Mouse (Mus musculus) liver, embryonic 14.5 days (tissue): ENCODE measurements around the gene Gpatch2l. TPM values are rescaled to one million over a fixed set of nuclear protein-coding genes. Genes with fewer than 3 reads are reported as not detected.

Experiments used
- ATAC-seq: fragments of 200-750 bp; cut with Nextera tagmentation; 2 replicates; pipeline ENCODE4 v1.8.0; 2017; ENCODE audit warnings: moderate number of reproducible peaks, mild to moderate bottlenecking, moderate library complexity; ENCODE audit not compliant: insufficient read depth
- DNase-seq, 3 experiments: peaks; one replicate each; pipeline ENCODE4 v3.0.0-alpha.2; 2012 to 2013; ENCODE audit warnings: low read depth in 3 of 3, low spot score in 3 of 3
- H3K27ac ChIP-seq: fragments of 300-500 bp; sonication (generic); 2 replicates; pipeline ENCODE4 v1.5.1; 2014; ENCODE audit warnings: moderate library complexity, mild to moderate bottlenecking, control low read depth, inconsistent platforms
- H3K27me3 ChIP-seq: fragments of 300-500 bp; sonication (generic); 2 replicates; pipeline ENCODE4 v1.6.1; 2014; ENCODE audit warnings: mild to moderate bottlenecking, low read length, moderate library complexity; ENCODE audit not compliant: control insufficient read depth, insufficient read depth
- H3K36me3 ChIP-seq: fragments of 300-500 bp; sonication (generic); replicated peaks from 2 replicates; pipeline ENCODE4 v1.6.1; 2014; ENCODE audit warnings: low read depth; ENCODE audit not compliant: control insufficient read depth, insufficient read depth
- H3K4me1 ChIP-seq, 2 experiments: fragments of 200-500 bp in 1 of 2; fragments of 300-500 bp in 1 of 2; sonication (generic) in 1 of 2; replicated peaks; 2 replicates each; pipeline ENCODE4 v1.6.1; 2012 to 2014; ENCODE audit warnings: antibody characterized with exemption in 1 of 2, inconsistent platforms in 1 of 2, low read length in 1 of 2; ENCODE audit not compliant: control insufficient read depth in 2 of 2, insufficient read depth in 2 of 2
- H3K4me2 ChIP-seq: fragments of 300-500 bp; sonication (generic); 2 replicates; pipeline ENCODE4 v1.6.1; 2014; ENCODE audit warnings: low read depth, mild to moderate bottlenecking, control low read depth, moderate library complexity
- H3K4me3 ChIP-seq, 2 experiments: fragments of 200-500 bp in 1 of 2; fragments of 300-500 bp in 1 of 2; sonication (generic) in 1 of 2; 2 replicates each; pipeline ENCODE4 v1.5.1; 2012 to 2014; ENCODE audit warnings: low read depth in 2 of 2, low read length in 2 of 2, mild to moderate bottlenecking in 2 of 2, control low read depth in 1 of 2, inconsistent platforms in 1 of 2, moderate library complexity in 1 of 2; ENCODE audit not compliant: insufficient read depth in 1 of 2
- H3K9ac ChIP-seq: fragments of 300-500 bp; sonication (generic); replicated peaks from 2 replicates; pipeline ENCODE4 v1.6.1; 2014; ENCODE audit warnings: mild to moderate bottlenecking, control low read depth, moderate library complexity
- H3K9me3 ChIP-seq: fragments of 300-500 bp; sonication (generic); 2 replicates; pipeline ENCODE4 v1.6.1; 2016; ENCODE audit warnings: low read length, mixed read lengths; ENCODE audit not compliant: control insufficient read depth
- CTCF ChIP-seq: IDR thresholded peaks from 2 replicates; pipeline ENCODE4 v1.5.1; 2016; ENCODE audit warnings: antibody characterized with exemption, low read depth, control low read depth
- EP300 ChIP-seq: IDR thresholded peaks from 2 replicates; pipeline ENCODE4 v1.6.1; 2016; ENCODE audit warnings: antibody characterized with exemption, low read depth
- WGBS: fragments of 180-500 bp; shearing (Covaris S2); extraction: QIAGEN DNeasy Blood & Tissue Kit; methylation state at CpG from one replicate; pipeline ENCODE4 v1.1.7; 2014; ENCODE audit not compliant: insufficient replicate concordance; 5-methylcytosine and 5-hydroxymethylcytosine counted together
- polyA plus RNA-seq, 2 experiments: library from polyadenylated mRNA; depleted of rRNA in 1 of 2; stranded (reverse) in 1 of 2; unstranded in 1 of 2; fragments of >200 nt; fragmentation: Nextera tagmentation in 1 of 2; extraction: Ambion mirVana in 1 of 2; gene quantifications; 2 replicates each; pipeline versions ENCODE4 v1.2.1 to v1.2.3; 2012 to 2014

Gpatch2l gene
- 3.3 and 4.1 TPM in 2 replicates for polyA plus RNA-seq (2012; rRNA removed)
- 4.2 and 4.4 TPM in 2 replicates for polyA plus RNA-seq (2014; fragmentation: Nextera tagmentation; extraction: Ambion mirVana)

- TF ChIP-seq EP300 = no peak
- no peak for TF ChIP-seq CTCF
- ATAC-seq = peak; percentile 100
- H3K27ac ChIP-seq = peak within 1 kb of the TSS; percentile 22
- H3K9ac ChIP-seq = peak within 1 kb of the TSS; percentile 81
- H3K4me3 ChIP-seq = peak within 1 kb of the TSS; percentile 70 to 83
- H3K4me1 ChIP-seq = peaks cover 5% of the 10 kb centered on the region in 2 experiments
- no peaks in the 10 kb centered on the region for H3K27me3 ChIP-seq
- no peaks in the 10 kb centered on the region for H3K9me3 ChIP-seq
- H3K36me3 ChIP-seq = peaks cover 17% of the 10 kb centered on the region
- WGBS = under 1% methylated on average over 58 of the region's 58 CpGs
- peak; percentile 95 to 98 (median 97) for DNase-seq
- peak within 1 kb of the TSS; percentile 80 for H3K4me2 ChIP-seq
These were observed at the start of gene Gpatch2l for GRCm38 (mm10) chr12:86241604-86242536. TSS of gene Gpatch2l (plus strand) at chr12:86241858.

GRCm38 (mm10) chr12:86192036-86192449 is 49.6 kb upstream of the Gpatch2l start:
- ATAC-seq = no peak
- Histone ChIP-seq H3K27me3 (no peaks in the 10 kb centered on the region), H3K4me3 (no peak overlapping the region), H3K9ac (no peak overlapping the region), H3K27ac (no peak overlapping the region), H3K9me3 (no peaks in the 10 kb centered on the region), H3K4me1 (0 out of 4 replicates have a peak, but pooled peaks cover 0 to 2% of the 10 kb centered on the region in 2 experiments), H3K4me2 (no peak overlapping the region), H3K36me3 (no peaks in the 10 kb centered on the region)
- no peak for DNase-seq
- TF ChIP-seq EP300 (no peak), CTCF (no peak)
- WGBS = 65% methylated on average over 15 of the region's 15 CpGs

GRCm38 (mm10) chr12:86196944-86197343 is 44.7 kb upstream of the Gpatch2l start:
- no peak overlapping the region for H3K4me2 ChIP-seq
- H3K4me3 ChIP-seq = no peak overlapping the region
- no peaks in the 10 kb centered on the region for H3K9me3 ChIP-seq
- TF ChIP-seq CTCF (no peak), EP300 (no peak)
- H3K36me3 ChIP-seq = no peaks in the 10 kb centered on the region
- no peaks in the 10 kb centered on the region for H3K27me3 ChIP-seq
- H3K9ac ChIP-seq = no peak overlapping the region
- no peak for DNase-seq
- 64% methylated on average over 7 of the region's 7 CpGs for WGBS
- no peaks in the 10 kb centered on the region for H3K4me1 ChIP-seq
- peak; percentile 31; the same call in 1 of the 2 replicates for ATAC-seq
- H3K27ac ChIP-seq = no peak overlapping the region

- Histone ChIP-seq H3K4me2 (no peak overlapping the region), H3K4me3 (no peak overlapping the region), H3K4me1 (no peaks in the 10 kb centered on the region), H3K9me3 (no peaks in the 10 kb centered on the region), H3K36me3 (no peaks in the 10 kb centered on the region), H3K27ac (no peak overlapping the region), H3K9ac (no peak overlapping the region), H3K27me3 (no peaks in the 10 kb centered on the region)
- ATAC-seq (no peak), DNase-seq (no peak)
- 37% methylated on average over 8 of the region's 8 CpGs for WGBS
- TF ChIP-seq CTCF = no peak
- no peak for TF ChIP-seq EP300
These were observed 38.1 kb upstream of the Gpatch2l start for GRCm38 (mm10) chr12:86203443-86204057.

- H3K4me3 ChIP-seq = no peak overlapping the region
- no peak overlapping the region for H3K9ac ChIP-seq
- H3K27me3 ChIP-seq = peaks cover 48% of the 10 kb centered on the region
- WGBS = 5% methylated on average over 19 of the region's 19 CpGs
- H3K36me3 ChIP-seq = no peaks in the 10 kb centered on the region
- TF ChIP-seq CTCF (no peak), EP300 (no peak)
- H3K4me2 ChIP-seq = no peak overlapping the region
- no peaks in the 10 kb centered on the region for H3K9me3 ChIP-seq
- DNase-seq (no peak), ATAC-seq (no peak)
- H3K4me1 ChIP-seq = no peaks in the 10 kb centered on the region
- H3K27ac ChIP-seq = no peak overlapping the region
These were observed 30.5 kb upstream of the Gpatch2l start for GRCm38 (mm10) chr12:86211099-86211520.
